8 mouse cellular contexts compared by ENCODE assay signal in genomic region chr9:108284410-108284809, GRCm38 (mm10). TPM values are rescaled to one million over a fixed set of nuclear protein-coding genes. Genes with fewer than 3 reads are reported as not detected.
DNase-seq lines count a peak whose midpoint lies in the region; ATAC-seq and TF ChIP-seq lines count a peak whose summit lies in the region.

No protein-coding gene starts in this region.

- no peak overlapping the region for H3K4me2 ChIP-seq in hindbrain, postnatal 0 days (ENCODE audit: low read depth, low read length)
- H3K4me2 ChIP-seq in midbrain, embryonic 11.5 days, result no peak overlapping the region

- no peaks in the 10 kb centered on the region for H3K27me3 ChIP-seq in hindbrain, postnatal 0 days (ENCODE audit: insufficient read depth, low read length)
- H3K27me3 ChIP-seq in midbrain, embryonic 11.5 days (ENCODE audit: control insufficient read depth, insufficient read depth, low read length), result no peaks in the 10 kb centered on the region
- H3K27me3 ChIP-seq in spleen, adult 2 months (ENCODE audit: control insufficient read depth, insufficient read depth, low read length), result no peaks in the 10 kb centered on the region

- intact Hi-C loops in left cerebral cortex, postnatal 4 days (cut with DNase I), result no loop called here

- H3K9me3 ChIP-seq in hindbrain, postnatal 0 days (ENCODE audit: low read length), result no peaks in the 10 kb centered on the region
- no peaks in the 10 kb centered on the region for H3K9me3 ChIP-seq in midbrain, embryonic 11.5 days (ENCODE audit: control insufficient read depth, low read length)

- no peaks in the 10 kb centered on the region for H3K36me3 ChIP-seq in hindbrain, postnatal 0 days (ENCODE audit: insufficient read depth, low read length)
- H3K36me3 ChIP-seq in midbrain, embryonic 11.5 days (ENCODE audit: control insufficient read depth, insufficient read depth, low read length), result no peaks in the 10 kb centered on the region
- H3K36me3 ChIP-seq in spleen, adult 2 months (ENCODE audit: control insufficient read depth, insufficient read depth, low read length), result no peaks in the 10 kb centered on the region

- no peak for TF ChIP-seq POLR2A in spleen, adult 2 months (IDR thresholded peaks at IDR 0.05; ENCODE audit: low read depth, low read length)

- peak; percentile 90 for TF ChIP-seq CTCF in hindbrain, postnatal 0 days (IDR thresholded peaks at IDR 0.05; ENCODE audit: low read depth)
- peak; percentile 73; the same call in 1 of the 2 replicates for TF ChIP-seq CTCF in spleen, adult 2 months (IDR thresholded peaks at IDR 0.05; ENCODE audit: extremely low read depth, insufficient read depth, insufficient read length, insufficient replicate concordance)

- whole genome bisulfite sequencing in hindbrain, postnatal 0 days, result 12% methylated on average over 6 of the region's 6 CpGs
- 16% methylated on average over 6 of the region's 6 CpGs for WGBS in midbrain, embryonic 11.5 days
- 8% methylated on average over 6 of the region's 6 CpGs for WGBS in spleen, adult 2 months

- peak; percentile 73 for DNase-seq in ovary, postnatal 14 days (ENCODE audit: low spot score)
- DNase-seq in ovary, postnatal 10 days (ENCODE audit: low spot score), result no peak
- peak; percentile 81 to 83 for DNase-seq in cerebellum, adult 18-20 months
- peak; percentile 86 for DNase-seq in hindbrain, postnatal 0 days (ENCODE audit: low spot score)
- DNase-seq in left cerebral cortex, postnatal 4 days, result peak; percentile 69
- peak; percentile 95 for DNase-seq in midbrain, embryonic 11.5 days (ENCODE audit: low spot score, missing footprints)
- DNase-seq in spleen, adult 2 months (ENCODE audit: low read depth in 1 of 2, low spot score in 2 of 2), result peak; percentile 67 to 82

- peak; percentile 95 for ATAC-seq in frontal cortex, adult (ENCODE audit: low TSS enrichment)
- ATAC-seq in hindbrain, postnatal 0 days, result peak; percentile 82
- peak; percentile 71; the same call in 1 of the 2 replicates for ATAC-seq in midbrain, embryonic 11.5 days (ENCODE audit: low FRiP score)

- H3K9ac ChIP-seq in hindbrain, postnatal 0 days (replicated peaks; ENCODE audit: low read length), result no peak overlapping the region
- H3K9ac ChIP-seq in midbrain, embryonic 11.5 days (ENCODE audit: low read length), result no peak overlapping the region

- H3K27ac ChIP-seq in hindbrain, postnatal 0 days, result no peak overlapping the region
- no peak overlapping the region for H3K27ac ChIP-seq in midbrain, embryonic 11.5 days (ENCODE audit: low read depth, low read length)
- H3K27ac ChIP-seq in spleen, adult 2 months (ENCODE audit: insufficient read depth, low read length), result no peak overlapping the region

- H3K4me3 ChIP-seq in hindbrain, postnatal 0 days (ENCODE audit: low read length), result no peak overlapping the region
- no peak overlapping the region for H3K4me3 ChIP-seq in midbrain, embryonic 11.5 days (ENCODE audit: low read depth, low read length)
- no peak overlapping the region for H3K4me3 ChIP-seq in spleen, adult 2 months (ENCODE audit: extremely low read depth, insufficient read depth, insufficient read length)

- no peaks in the 10 kb centered on the region for H3K4me1 ChIP-seq in hindbrain, postnatal 0 days (ENCODE audit: insufficient read depth, low read length)
- H3K4me1 ChIP-seq in midbrain, embryonic 11.5 days (ENCODE audit: control insufficient read depth, insufficient read depth, low read length), result no peaks in the 10 kb centered on the region
- H3K4me1 ChIP-seq in spleen, adult 2 months (ENCODE audit: control insufficient read depth, insufficient read depth, insufficient read length), result no peaks in the 10 kb centered on the region

RNA-seq across cellular contexts. Expression of gene Nicn1, which starts 5.8 kb away (rescaled TPM):
- total RNA-seq in hindbrain, postnatal 0 days (2014; rRNA removed), result 79.8 and 108 TPM in 2 replicates
- 114 and 118 TPM in 2 replicates for polyA plus RNA-seq in hindbrain, postnatal 0 days (2015; fragmentation: Nextera tagmentation; extraction: Ambion mirVana)
- total RNA-seq in left cerebral cortex, postnatal 4 days (2021), result 100 to 1,000 TPM; 101 to 118 TPM
- 61.2 and 64.0 TPM in 2 replicates for polyA plus RNA-seq in midbrain, embryonic 11.5 days (2014; fragmentation: Nextera tagmentation; extraction: Ambion mirVana)
- 4.2 and 4.6 TPM in 2 replicates for polyA plus RNA-seq in spleen, adult 2 months (2012; rRNA removed)

RNA-seq across cellular contexts. Expression of gene Amt, which starts 12.2 kb away (rescaled TPM):
- 22.5 and 27.1 TPM in 2 replicates for total RNA-seq in hindbrain, postnatal 0 days (2014; rRNA removed)
- polyA plus RNA-seq in hindbrain, postnatal 0 days (2015; fragmentation: Nextera tagmentation; extraction: Ambion mirVana), result 28.5 and 32.9 TPM in 2 replicates
- 10 to 100 TPM; 25.0 to 26.7 TPM for total RNA-seq in left cerebral cortex, postnatal 4 days (2021)
- 24.2 and 27.1 TPM in 2 replicates for polyA plus RNA-seq in midbrain, embryonic 11.5 days (2014; fragmentation: Nextera tagmentation; extraction: Ambion mirVana)
- polyA plus RNA-seq in spleen, adult 2 months (2012; rRNA removed), result 1.7 and 3.1 TPM in 2 replicates

RNA-seq across cellular contexts. Expression of gene Dag1, which starts 20.7 kb away (rescaled TPM):
- total RNA-seq in hindbrain, postnatal 0 days (2014; rRNA removed), result 127 and 129 TPM in 2 replicates
- 70.2 and 76.3 TPM in 2 replicates for polyA plus RNA-seq in hindbrain, postnatal 0 days (2015; fragmentation: Nextera tagmentation; extraction: Ambion mirVana)
- total RNA-seq in left cerebral cortex, postnatal 4 days (2021), result 100 to 1,000 TPM; 121 to 127 TPM
- polyA plus RNA-seq in midbrain, embryonic 11.5 days (2014; fragmentation: Nextera tagmentation; extraction: Ambion mirVana), result 48.8 and 55.2 TPM in 2 replicates
- polyA plus RNA-seq in spleen, adult 2 months (2012; rRNA removed), result 15.5 and 17.2 TPM in 2 replicates

RNA-seq across cellular contexts. Expression of gene Rhoa, which starts 21.5 kb away (rescaled TPM):
- total RNA-seq in hindbrain, postnatal 0 days (2014; rRNA removed), result 105 and 106 TPM in 2 replicates
- 268 and 276 TPM in 2 replicates for polyA plus RNA-seq in hindbrain, postnatal 0 days (2015; fragmentation: Nextera tagmentation; extraction: Ambion mirVana)
- 100 to 1,000 TPM; 191 to 205 TPM for total RNA-seq in left cerebral cortex, postnatal 4 days (2021)
- polyA plus RNA-seq in midbrain, embryonic 11.5 days (2014; fragmentation: Nextera tagmentation; extraction: Ambion mirVana), result 278 and 298 TPM in 2 replicates
- polyA plus RNA-seq in spleen, adult 2 months (2012; rRNA removed), result 89.7 and 90.3 TPM in 2 replicates

RNA-seq across cellular contexts. Expression of gene Tcta, which starts 21.6 kb away (rescaled TPM):
- total RNA-seq in hindbrain, postnatal 0 days (2014; rRNA removed), result 65.2 and 66.5 TPM in 2 replicates
- 79.4 and 80.3 TPM in 2 replicates for polyA plus RNA-seq in hindbrain, postnatal 0 days (2015; fragmentation: Nextera tagmentation; extraction: Ambion mirVana)
- 10 to 100 TPM; 30.0 to 35.6 TPM for total RNA-seq in left cerebral cortex, postnatal 4 days (2021)
- 30.8 and 34.6 TPM in 2 replicates for polyA plus RNA-seq in midbrain, embryonic 11.5 days (2014; fragmentation: Nextera tagmentation; extraction: Ambion mirVana)
- 17.9 and 19.7 TPM in 2 replicates for polyA plus RNA-seq in spleen, adult 2 months (2012; rRNA removed)

Comparison
In these comparisons a context has a peak if more than half of its experiments do, and no peak if none do; other contexts are left out.
1. RNA of gene Nicn1, which starts 5.8 kb away (polyA plus RNA-seq): 114 to 118 TPM in hindbrain, postnatal 0 days and 61.2 to 64.0 TPM in midbrain, embryonic 11.5 days; 4.2 to 4.6 TPM in spleen, adult 2 months; every median in the first group is over 10 times any median in the second.
2. Peak in every context shown above with its lines, with median percentiles within 50 percentile points of each other: ATAC-seq.